Mouse (Mus musculus) lung, adult 2 months (tissue): ENCODE measurements around the gene Rimkla.

ENCODE experiments used
- CTCF ChIP-seq: fragments of 200-500 bp; IDR thresholded peaks from 2 replicates; pipeline ENCODE4 v1.5.1; 2011; ENCODE audit warnings: mild to moderate bottlenecking, low read length, control low read depth; ENCODE audit not compliant: insufficient read depth
- POLR2A ChIP-seq: fragments of 200-500 bp; IDR thresholded peaks from 2 replicates; pipeline ENCODE4 v1.6.1; 2011; ENCODE audit warnings: low read depth, mild to moderate bottlenecking, control low read depth, low read length, borderline replicate concordance; ENCODE audit errors: extremely low read depth

- no peak for TF ChIP-seq POLR2A
- TF ChIP-seq CTCF: 0 out of 2 replicates have a peak, but pooled peaks have one; percentile 12
Observed at GRCm38 (mm10) chr4:119490806-119491205, 1.6 kb downstream of the Rimkla start.
